Mouse (Mus musculus) lung, embryonic 16.5 days (tissue): ENCODE data around the gene Slc38a1. TPM values are rescaled to one million over a fixed set of nuclear protein-coding genes. Genes with fewer than 3 reads are reported as not detected.
"Not testable (repeated sequence)": the region's sequence is repeated elsewhere in the genome, so short reads cannot be mapped to it uniquely, and the experiment has no call there.

Experiments used
- ATAC-seq: fragments of 200-750 bp; cut with Nextera tagmentation; 2 replicates; pipeline ENCODE4 v1.8.0; 2017; ENCODE audit warnings: low read depth, mild to moderate bottlenecking, moderate library complexity
- H3K27ac ChIP-seq: fragments of 300-500 bp; sonication (generic); 2 replicates; pipeline ENCODE4 v1.5.1; 2014; ENCODE audit warnings: mild to moderate bottlenecking, control low read depth, low read length
- H3K27me3 ChIP-seq: fragments of 300-500 bp; sonication (generic); 2 replicates; pipeline ENCODE4 v1.6.1; 2014; ENCODE audit warnings: low read depth, low read length, mixed read lengths; ENCODE audit not compliant: control insufficient read depth, insufficient read depth
- H3K36me3 ChIP-seq: fragments of 300-500 bp; sonication (generic); 2 replicates; pipeline ENCODE4 v1.6.1; 2014; ENCODE audit warnings: low read length; ENCODE audit not compliant: control insufficient read depth, insufficient read depth
- H3K4me1 ChIP-seq: fragments of 300-500 bp; sonication (generic); replicated peaks from 2 replicates; pipeline ENCODE4 v1.6.1; 2014; ENCODE audit warnings: low read length, mixed read lengths; ENCODE audit not compliant: control insufficient read depth, insufficient read depth
- H3K4me2 ChIP-seq: fragments of 300-500 bp; sonication (generic); 2 replicates; pipeline ENCODE4 v1.6.1; 2014; ENCODE audit warnings: low read depth, low read length, control low read depth
- H3K4me3 ChIP-seq: fragments of 300-500 bp; sonication (generic); 2 replicates; pipeline ENCODE4 v1.5.1; 2014; ENCODE audit warnings: mild to moderate bottlenecking, low read length, control low read depth
- H3K9ac ChIP-seq: fragments of 300-500 bp; sonication (generic); 2 replicates; pipeline ENCODE4 v1.6.1; 2014; ENCODE audit warnings: low read length, control low read depth
- H3K9me3 ChIP-seq: fragments of 300-500 bp; sonication (generic); 2 replicates; pipeline ENCODE4 v1.6.1; 2016; ENCODE audit warnings: low read length; ENCODE audit not compliant: control insufficient read depth
- WGBS: fragments of 180-500 bp; shearing (Covaris S2); extraction: QIAGEN DNeasy Blood & Tissue Kit; methylation state at CpG from one replicate; pipeline ENCODE4 v1.1.7; 2014; 5-methylcytosine and 5-hydroxymethylcytosine counted together
- polyA plus RNA-seq: library from polyadenylated mRNA; unstranded; fragments of >200 nt; fragmentation: Nextera tagmentation; extraction: Ambion mirVana; gene quantifications from 2 replicates; pipeline ENCODE4 v1.2.1, GENCODE M21; 2015

Gene Slc38a1
- polyA plus RNA-seq, 1 experiment from 2014 or later = 48.8 TPM

GRCm38 (mm10) chr15:96634670-96635405 lies 7.9 kb downstream of the Slc38a1 start:
- 63% methylated on average over 19 of the region's 19 CpGs for WGBS
- H3K27me3 ChIP-seq = no peaks in the 10 kb centered on the region
- H3K27ac ChIP-seq = no peak overlapping the region
- peak; percentile 66 for ATAC-seq
- H3K9ac ChIP-seq = no peak overlapping the region
- no peaks in the 10 kb centered on the region for H3K9me3 ChIP-seq
- H3K4me2 ChIP-seq = peak overlapping the region; percentile 37
- H3K4me3 ChIP-seq = peak overlapping the region; percentile 27; the same call in 1 of the 2 replicates
- peaks cover 2% of the 10 kb centered on the region; the same call in 1 of the 2 replicates for H3K4me1 ChIP-seq
- H3K36me3 ChIP-seq = no peaks in the 10 kb centered on the region; the same call in 1 of the 2 replicates

GRCm38 (mm10) chr15:96632201-96632600 lies 10.5 kb downstream of the Slc38a1 start:
- Histone ChIP-seq H3K9ac (no peak overlapping the region), H3K27me3 (no peaks in the 10 kb centered on the region), H3K36me3 (no peaks in the 10 kb centered on the region; the same call in 1 of the 2 replicates), H3K27ac (no peak overlapping the region), H3K4me3 (no peak overlapping the region), H3K4me1 (no peaks in the 10 kb centered on the region), H3K4me2 (no peak overlapping the region), H3K9me3 (no peaks in the 10 kb centered on the region)
- 93% methylated on average over 5 of the region's 5 CpGs for WGBS
- ATAC-seq = no peak

- ATAC-seq = no peak
- Histone ChIP-seq H3K9me3 (no peaks in the 10 kb centered on the region), H3K27ac (no peak overlapping the region), H3K4me1 (no peaks in the 10 kb centered on the region; the same call in 1 of the 2 replicates), H3K4me2 (no peak overlapping the region), H3K27me3 (no peaks in the 10 kb centered on the region), H3K4me3 (no peak overlapping the region), H3K36me3 (no peaks in the 10 kb centered on the region; the same call in 1 of the 2 replicates), H3K9ac (no peak overlapping the region)
- 77% methylated on average over 13 of the region's 13 CpGs for WGBS
Observed at GRCm38 (mm10) chr15:96631107-96631718, 11.5 kb downstream of the Slc38a1 start.

GRCm38 (mm10) chr15:96628256-96628655 lies 14.5 kb downstream of the Slc38a1 start:
- Histone ChIP-seq H3K4me1 (no peaks in the 10 kb centered on the region; the same call in 1 of the 2 replicates), H3K4me2 (no peak overlapping the region), H3K36me3 (peaks cover 10% of the 10 kb centered on the region; the same call in 1 of the 2 replicates), H3K27ac (no peak overlapping the region), H3K27me3 (no peaks in the 10 kb centered on the region), H3K9ac (no peak overlapping the region), H3K9me3 (no peaks in the 10 kb centered on the region), H3K4me3 (no peak overlapping the region)
- ATAC-seq = no peak
- WGBS = 83% methylated on average over 7 of the region's 7 CpGs

- Histone ChIP-seq H3K27me3 (no peaks in the 10 kb centered on the region), H3K4me2 (no peak overlapping the region), H3K4me3 (no peak overlapping the region), H3K9me3 (no peaks in the 10 kb centered on the region), H3K36me3 (peaks cover 22% of the 10 kb centered on the region), H3K27ac (no peak overlapping the region), H3K9ac (no peak overlapping the region), H3K4me1 (no peaks in the 10 kb centered on the region; the same call in 1 of the 2 replicates)
- ATAC-seq = no peak
- 66% methylated on average over 5 of the region's 5 CpGs for WGBS
Observed at GRCm38 (mm10) chr15:96626871-96627270, 15.8 kb downstream of the Slc38a1 start.

GRCm38 (mm10) chr15:96625012-96625411 lies 17.7 kb downstream of the Slc38a1 start:
- ATAC-seq = not testable (repeated sequence)

GRCm38 (mm10) chr15:96622376-96622775 lies 20.3 kb downstream of the Slc38a1 start:
- no peaks in the 10 kb centered on the region for H3K27me3 ChIP-seq
- peaks cover 25% of the 10 kb centered on the region for H3K36me3 ChIP-seq
- no peak overlapping the region for H3K4me3 ChIP-seq
- WGBS = 96% methylated on average over 7 of the region's 7 CpGs
- no peak overlapping the region for H3K27ac ChIP-seq
- no peak overlapping the region for H3K4me2 ChIP-seq
- no peaks in the 10 kb centered on the region for H3K9me3 ChIP-seq
- ATAC-seq = no peak
- no peak overlapping the region for H3K9ac ChIP-seq
- no peaks in the 10 kb centered on the region; the same call in 1 of the 2 replicates for H3K4me1 ChIP-seq

More at GRCm38 (mm10) chr15:96625012-96625411, 17.7 kb downstream of the Slc38a1 start:
- not testable (repeated sequence) for H3K9me3 ChIP-seq, H3K27ac ChIP-seq, H3K4me3 ChIP-seq, H3K4me1 ChIP-seq, H3K27me3 ChIP-seq, H3K9ac ChIP-seq, H3K4me2 ChIP-seq
- H3K36me3 ChIP-seq = peaks cover 22% of the 10 kb centered on the region
- 71% methylated on average over 9 of the region's 9 CpGs for WGBS

GRCm38 (mm10) chr15:96621686-96622085 lies 21.0 kb downstream of the Slc38a1 start:
- Histone ChIP-seq H3K4me1 (no peaks in the 10 kb centered on the region; the same call in 1 of the 2 replicates), H3K4me2 (no peak overlapping the region), H3K9me3 (no peaks in the 10 kb centered on the region), H3K36me3 (peaks cover 26% of the 10 kb centered on the region), H3K4me3 (no peak overlapping the region), H3K27me3 (no peaks in the 10 kb centered on the region), H3K9ac (no peak overlapping the region), H3K27ac (no peak overlapping the region)
- no peak for ATAC-seq
- WGBS = 78% methylated on average over 6 of the region's 6 CpGs

GRCm38 (mm10) chr15:96617555-96617954 lies 25.2 kb downstream of the Slc38a1 start:
- Histone ChIP-seq H3K36me3 (peaks cover 38% of the 10 kb centered on the region), H3K27me3 (no peaks in the 10 kb centered on the region), H3K4me2 (no peak overlapping the region), H3K27ac (no peak overlapping the region), H3K9ac (no peak overlapping the region), H3K9me3 (peaks cover 9% of the 10 kb centered on the region), H3K4me3 (no peak overlapping the region), H3K4me1 (no peaks in the 10 kb centered on the region)
- no peak for ATAC-seq
- WGBS = 88% methylated on average over 7 of the region's 7 CpGs
